Mouse (Mus musculus): ENCODE results near the gene Trp53i13. TPM values are rescaled to one million over a fixed set of nuclear protein-coding genes. Genes with fewer than 3 reads are reported as not detected.

Trp53i13 gene
- polyA plus RNA-seq, 1 experiment = 19.4 TPM

DNA sequence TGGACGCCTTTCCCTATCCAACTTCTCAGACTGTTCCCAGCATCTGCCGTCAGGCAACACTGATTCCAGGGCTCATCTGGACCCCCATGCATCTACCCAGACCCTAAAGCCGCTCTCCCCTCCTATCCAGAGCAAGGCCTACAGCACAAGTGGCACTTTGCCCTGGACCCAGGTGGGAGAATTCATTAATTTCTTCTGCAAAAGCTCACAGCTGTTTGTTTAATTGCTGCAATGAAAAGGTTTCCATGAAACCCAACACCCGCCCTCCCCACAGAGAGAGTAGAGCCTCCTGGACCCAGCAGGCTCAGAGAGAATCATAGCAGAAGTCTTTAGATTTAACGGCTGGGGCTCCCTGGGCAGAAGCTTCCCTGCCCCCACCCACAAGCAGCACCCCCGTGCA lies 30.6 kb downstream of the Trp53i13 start:
- 67% methylated on average over 6 of the region's 6 CpGs for WGBS
- no peak overlapping the region for H3K27ac ChIP-seq (ENCODE audit: insufficient read depth, low read depth, low read length)
- H3K36me3 ChIP-seq (ENCODE audit: control insufficient read depth, insufficient read depth, low read length) = no peaks in the 10 kb centered on the region
- no peak for DNase-seq
- no peaks in the 10 kb centered on the region; the same call in 1 of the 2 replicates for H3K4me1 ChIP-seq (ENCODE audit: control insufficient read depth, insufficient read depth, low read length)
- TF ChIP-seq CTCF (conservative IDR thresholded peaks at IDR 0.05; ENCODE audit: insufficient read depth, insufficient read length, low read depth, low read length) (no peak), POLR2A (IDR thresholded peaks at IDR 0.05; ENCODE audit: low read depth, low read length) (no peak)
- H3K4me3 ChIP-seq (ENCODE audit: insufficient read depth, low read depth, low read length) = no peak overlapping the region
- H3K27me3 ChIP-seq (replicated peaks; ENCODE audit: control insufficient read depth, insufficient read depth, low read length) = no peaks in the 10 kb centered on the region

- 79% methylated on average over 11 of the region's 11 CpGs for WGBS
- DNase-seq = no peak
- H3K4me3 ChIP-seq (ENCODE audit: insufficient read depth, low read depth, low read length) = no peak overlapping the region
- no peaks in the 10 kb centered on the region; the same call in 1 of the 2 replicates for H3K4me1 ChIP-seq (ENCODE audit: control insufficient read depth, insufficient read depth, low read length)
- no peak overlapping the region for H3K27ac ChIP-seq (ENCODE audit: insufficient read depth, low read depth, low read length)
- TF ChIP-seq CTCF (conservative IDR thresholded peaks at IDR 0.05; ENCODE audit: insufficient read depth, insufficient read length, low read depth, low read length) (no peak), POLR2A (IDR thresholded peaks at IDR 0.05; ENCODE audit: low read depth, low read length) (no peak)
- no peaks in the 10 kb centered on the region for H3K27me3 ChIP-seq (replicated peaks; ENCODE audit: control insufficient read depth, insufficient read depth, low read length)
- no peaks in the 10 kb centered on the region for H3K36me3 ChIP-seq (ENCODE audit: control insufficient read depth, insufficient read depth, low read length)
Measured at GRCm38 (mm10) chr11:77483510-77484255, 32.1 kb downstream of the Trp53i13 start.

DNA sequence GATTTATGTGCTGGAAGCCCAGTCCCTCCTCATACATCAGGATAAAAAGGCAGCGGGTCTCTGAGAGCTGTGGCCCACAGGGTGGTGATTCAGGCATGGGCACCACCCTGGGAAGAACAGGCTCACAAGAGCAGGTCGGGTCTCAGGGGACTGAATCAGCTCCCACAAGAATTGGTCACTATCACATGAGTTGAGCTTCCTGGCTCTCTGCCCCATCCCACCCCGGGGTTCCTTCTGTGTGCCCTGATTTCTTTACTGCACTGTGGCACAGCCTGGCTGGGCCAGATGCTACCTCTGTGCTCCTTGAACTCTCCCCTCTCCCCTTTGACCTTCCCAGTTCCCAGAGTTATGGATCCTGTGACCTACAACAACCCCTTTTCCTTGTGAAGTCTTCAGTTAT lies 32.7 kb downstream of the Trp53i13 start:
- Histone ChIP-seq H3K27me3 (replicated peaks; ENCODE audit: control insufficient read depth, insufficient read depth, low read length) (no peaks in the 10 kb centered on the region), H3K4me3 (ENCODE audit: insufficient read depth, low read depth, low read length) (no peak overlapping the region), H3K27ac (ENCODE audit: insufficient read depth, low read depth, low read length) (no peak overlapping the region), H3K36me3 (ENCODE audit: control insufficient read depth, insufficient read depth, low read length) (no peaks in the 10 kb centered on the region), H3K4me1 (ENCODE audit: control insufficient read depth, insufficient read depth, low read length) (no peaks in the 10 kb centered on the region)
- WGBS = 70% methylated on average over 3 of the region's 3 CpGs
- DNase-seq = no peak
- no peak for TF ChIP-seq CTCF (conservative IDR thresholded peaks at IDR 0.05; ENCODE audit: insufficient read depth, insufficient read length, low read depth, low read length)
- no peak for TF ChIP-seq POLR2A (IDR thresholded peaks at IDR 0.05; ENCODE audit: low read depth, low read length)

DNA sequence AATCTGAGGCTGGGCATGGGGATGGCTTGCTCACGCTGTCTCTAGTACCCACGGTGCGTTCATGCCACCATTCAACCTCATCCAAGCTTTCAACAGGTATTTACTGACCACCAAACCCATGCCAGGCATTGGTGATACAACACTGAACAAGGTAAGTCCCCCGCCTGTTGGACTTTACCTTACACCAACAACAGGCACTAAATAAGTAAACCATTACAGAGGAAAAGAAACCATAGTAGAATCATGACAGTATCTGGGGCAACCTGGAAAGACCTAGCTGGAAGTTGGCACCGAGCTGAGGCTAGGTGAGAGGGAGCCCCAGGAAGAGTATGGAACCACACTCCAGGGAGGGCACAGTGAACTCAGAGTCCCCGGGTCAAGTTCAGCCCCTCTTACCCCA lies 38.9 kb downstream of the Trp53i13 start:
- peak overlapping the region; percentile 14; the same call in 1 of the 2 replicates for H3K4me3 ChIP-seq (ENCODE audit: insufficient read depth, low read depth, low read length)
- TF ChIP-seq CTCF (conservative IDR thresholded peaks at IDR 0.05; ENCODE audit: insufficient read depth, insufficient read length, low read depth, low read length) = no peak
- no peak for TF ChIP-seq POLR2A (IDR thresholded peaks at IDR 0.05; ENCODE audit: low read depth, low read length)
- peak; percentile 63 for DNase-seq
- H3K36me3 ChIP-seq (ENCODE audit: control insufficient read depth, insufficient read depth, low read length) = no peaks in the 10 kb centered on the region
- no peaks in the 10 kb centered on the region for H3K4me1 ChIP-seq (ENCODE audit: control insufficient read depth, insufficient read depth, low read length)
- H3K27me3 ChIP-seq (replicated peaks; ENCODE audit: control insufficient read depth, insufficient read depth, low read length) = no peaks in the 10 kb centered on the region
- H3K27ac ChIP-seq (ENCODE audit: insufficient read depth, low read depth, low read length) = peak overlapping the region; percentile 87
- 57% methylated on average over 6 of the region's 6 CpGs for WGBS

GRCm38 (mm10) chr11:77476216-77476615 lies 39.6 kb downstream of the Trp53i13 start:
- WGBS = 60% methylated on average over 14 of the region's 14 CpGs
- no peak for TF ChIP-seq CTCF (conservative IDR thresholded peaks at IDR 0.05; ENCODE audit: insufficient read depth, insufficient read length, low read depth, low read length)
- no peak for TF ChIP-seq POLR2A (IDR thresholded peaks at IDR 0.05; ENCODE audit: low read depth, low read length)
- H3K27ac ChIP-seq (ENCODE audit: insufficient read depth, low read depth, low read length) = peak overlapping the region; percentile 87; the same call in 1 of the 2 replicates
- H3K36me3 ChIP-seq (ENCODE audit: control insufficient read depth, insufficient read depth, low read length) = no peaks in the 10 kb centered on the region
- no peak for DNase-seq
- H3K4me3 ChIP-seq (ENCODE audit: insufficient read depth, low read depth, low read length) = no peak overlapping the region
- no peaks in the 10 kb centered on the region for H3K4me1 ChIP-seq (ENCODE audit: control insufficient read depth, insufficient read depth, low read length)
- no peaks in the 10 kb centered on the region for H3K27me3 ChIP-seq (replicated peaks; ENCODE audit: control insufficient read depth, insufficient read depth, low read length)

DNA sequence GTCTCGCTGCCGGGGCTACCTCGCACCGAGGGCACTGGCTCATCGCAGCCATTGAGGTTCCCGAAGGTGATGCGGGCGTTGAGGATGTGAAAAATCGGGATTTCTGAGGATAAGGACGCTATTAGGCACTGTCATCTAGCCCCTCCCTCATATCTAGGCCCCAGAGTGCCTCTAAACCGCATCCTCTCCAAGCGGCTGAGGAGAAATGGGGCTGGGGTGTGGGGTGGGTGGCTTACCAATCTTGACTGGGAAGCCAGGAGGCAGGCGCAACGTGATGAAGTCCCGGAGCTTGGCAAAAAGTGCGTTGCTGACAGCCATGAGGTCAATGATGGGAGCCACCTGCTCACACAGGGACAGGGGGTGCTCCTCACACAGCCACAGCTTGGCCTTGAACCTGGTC lies 43.0 kb downstream of the Trp53i13 start:
- TF ChIP-seq CTCF (conservative IDR thresholded peaks at IDR 0.05; ENCODE audit: insufficient read depth, insufficient read length, low read depth, low read length) = no peak
- no peak for TF ChIP-seq POLR2A (IDR thresholded peaks at IDR 0.05; ENCODE audit: low read depth, low read length)
- 94% methylated on average over 16 of the region's 16 CpGs for WGBS
- no peaks in the 10 kb centered on the region for H3K36me3 ChIP-seq (ENCODE audit: control insufficient read depth, insufficient read depth, low read length)
- no peaks in the 10 kb centered on the region for H3K27me3 ChIP-seq (replicated peaks; ENCODE audit: control insufficient read depth, insufficient read depth, low read length)
- H3K27ac ChIP-seq (ENCODE audit: insufficient read depth, low read depth, low read length) = no peak overlapping the region
- H3K4me1 ChIP-seq (ENCODE audit: control insufficient read depth, insufficient read depth, low read length) = no peaks in the 10 kb centered on the region
- no peak for DNase-seq
- H3K4me3 ChIP-seq (ENCODE audit: insufficient read depth, low read depth, low read length) = no peak overlapping the region

DNA sequence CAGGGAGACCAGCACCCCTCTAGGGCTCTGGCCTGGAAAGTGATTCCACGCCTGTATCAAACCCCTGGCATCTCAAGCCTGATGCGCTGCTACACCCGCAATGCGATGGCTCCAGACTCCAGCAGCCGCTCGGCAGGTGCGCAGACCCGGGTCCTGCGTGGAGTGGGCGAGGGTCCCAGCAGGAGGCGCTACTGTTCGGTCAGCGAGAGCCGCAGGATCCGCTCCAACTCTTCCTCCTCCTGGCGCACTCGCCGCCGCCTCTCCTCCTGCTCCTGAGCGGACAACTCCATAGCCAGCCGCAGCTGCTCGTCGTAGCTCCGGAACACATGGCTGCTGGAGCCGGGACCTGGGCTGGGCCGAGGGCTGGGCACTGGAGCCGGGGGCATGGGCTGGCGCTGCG lies 44.4 kb downstream of the Trp53i13 start:
- Histone ChIP-seq H3K4me3 (ENCODE audit: insufficient read depth, low read depth, low read length) (no peak overlapping the region), H3K4me1 (ENCODE audit: control insufficient read depth, insufficient read depth, low read length) (no peaks in the 10 kb centered on the region), H3K27ac (ENCODE audit: insufficient read depth, low read depth, low read length) (no peak overlapping the region), H3K27me3 (replicated peaks; ENCODE audit: control insufficient read depth, insufficient read depth, low read length) (no peaks in the 10 kb centered on the region), H3K36me3 (ENCODE audit: control insufficient read depth, insufficient read depth, low read length) (no peaks in the 10 kb centered on the region)
- no peak for DNase-seq
- TF ChIP-seq POLR2A (IDR thresholded peaks at IDR 0.05; ENCODE audit: low read depth, low read length) (no peak), CTCF (conservative IDR thresholded peaks at IDR 0.05; ENCODE audit: insufficient read depth, insufficient read length, low read depth, low read length) (no peak)
- 85% methylated on average over 29 of the region's 29 CpGs for WGBS
